Mouse (Mus musculus) hindbrain, embryonic 15.5 days (tissue): ENCODE measurements around the gene Tbc1d22a. TPM values are rescaled to one million over a fixed set of nuclear protein-coding genes. Genes with fewer than 3 reads are reported as not detected.

Experiments used
- ATAC-seq: fragments of 200-750 bp; cut with Nextera tagmentation; 2 replicates; pipeline ENCODE4 v1.8.0; 2017; ENCODE audit warnings: low read depth, moderate number of reproducible peaks, moderate TSS enrichment; ENCODE audit not compliant: low FRiP score
- H3K27ac ChIP-seq: fragments of 300-500 bp; sonication (generic); replicated peaks from 2 replicates; pipeline ENCODE4 v1.5.1; 2015; ENCODE audit warnings: mild to moderate bottlenecking, inconsistent platforms
- H3K27me3 ChIP-seq: fragments of 300-500 bp; sonication (generic); 2 replicates; pipeline ENCODE4 v1.6.1; 2015; ENCODE audit warnings: control low read depth, inconsistent platforms
- H3K36me3 ChIP-seq: fragments of 300-500 bp; sonication (generic); 2 replicates; pipeline ENCODE4 v1.6.1; 2015; ENCODE audit warnings: control low read depth, inconsistent platforms
- H3K4me1 ChIP-seq: fragments of 300-500 bp; sonication (generic); replicated peaks from 2 replicates; pipeline ENCODE4 v1.6.1; 2015; ENCODE audit warnings: control low read depth, inconsistent platforms
- H3K4me2 ChIP-seq: fragments of 300-500 bp; sonication (generic); 2 replicates; pipeline ENCODE4 v1.6.1; 2015; ENCODE audit warnings: moderate library complexity, mild to moderate bottlenecking, inconsistent platforms
- H3K4me3 ChIP-seq: fragments of 300-500 bp; sonication (generic); 2 replicates; pipeline ENCODE4 v1.5.1; 2015; ENCODE audit warnings: mild to moderate bottlenecking, inconsistent platforms
- H3K9ac ChIP-seq: fragments of 300-500 bp; sonication (generic); 2 replicates; pipeline ENCODE4 v1.6.1; 2015; ENCODE audit warnings: inconsistent platforms
- H3K9me3 ChIP-seq: fragments of 300-500 bp; sonication (generic); 2 replicates; pipeline ENCODE4 v1.6.1; 2016; ENCODE audit warnings: control low read depth, inconsistent platforms
- WGBS: fragments of 180-500 bp; shearing (Covaris S2); methylation state at CpG from one replicate; pipeline ENCODE4 v1.1.7; 2015; 5-methylcytosine and 5-hydroxymethylcytosine counted together
- polyA plus RNA-seq: library from polyadenylated mRNA; unstranded; fragments of >200 nt; fragmentation: Nextera tagmentation; extraction: Ambion mirVana; gene quantifications from 2 replicates; pipeline ENCODE4 v1.2.1, GENCODE M21; 2015

The Tbc1d22a gene
- 11.7 and 13.2 TPM in 2 replicates for polyA plus RNA-seq

DNA sequence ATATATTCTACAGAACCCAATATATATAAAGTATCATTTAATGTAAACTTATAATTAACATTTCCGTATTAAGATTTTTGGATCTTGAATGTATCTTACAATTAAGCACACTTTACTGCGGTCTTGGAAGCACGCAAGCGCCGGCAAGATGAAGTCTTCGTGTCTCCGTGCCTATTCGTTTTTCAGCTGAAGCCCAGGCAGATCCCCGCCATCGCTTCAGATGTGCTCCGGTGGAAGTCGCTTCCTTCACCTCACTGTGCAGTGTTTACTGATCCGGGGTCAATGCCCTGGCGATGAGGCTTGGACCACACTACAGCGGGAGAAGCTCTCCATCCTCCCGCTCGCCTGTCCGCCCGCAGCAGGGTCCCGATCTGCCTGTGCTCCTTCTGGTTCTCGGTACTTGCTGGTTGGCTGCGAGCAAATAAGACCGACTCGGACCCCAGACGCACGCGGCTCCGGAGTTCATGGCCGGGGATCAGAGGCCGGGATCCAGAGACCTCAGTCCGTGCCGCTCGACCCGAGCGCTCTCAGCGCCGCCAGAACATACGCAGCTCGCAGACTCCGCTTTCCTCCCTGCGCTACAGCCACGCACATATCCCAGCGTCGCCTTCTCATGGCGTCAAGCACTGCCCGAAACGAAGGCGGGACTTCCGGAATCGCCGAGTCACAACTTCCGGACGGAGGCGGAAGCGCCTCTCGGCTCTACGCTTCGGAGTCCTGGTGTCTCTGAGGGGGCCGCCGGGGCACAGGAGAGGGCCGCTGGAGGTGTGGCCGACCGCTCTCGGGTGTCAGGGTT, at the start of gene Tbc1d22a:
Gene Tbc1d22a, plus strand, starts transcription at position 707 of the 796 bp plus-strand sequence.
- peak within 1 kb of the TSS; percentile 75 for H3K9ac ChIP-seq
- peak within 1 kb of the TSS; percentile 94 for H3K4me2 ChIP-seq
- H3K36me3 ChIP-seq = no peaks in the 10 kb centered on the region
- ATAC-seq = peak; percentile 94
- peak within 1 kb of the TSS; percentile 91 for H3K27ac ChIP-seq
- H3K4me1 ChIP-seq = peaks cover 30% of the 10 kb centered on the region
- H3K9me3 ChIP-seq = no peaks in the 10 kb centered on the region
- no peaks in the 10 kb centered on the region for H3K27me3 ChIP-seq
- H3K4me3 ChIP-seq = peak within 1 kb of the TSS; percentile 71
- under 1% methylated on average over 64 of the region's 64 CpGs for WGBS

DNA sequence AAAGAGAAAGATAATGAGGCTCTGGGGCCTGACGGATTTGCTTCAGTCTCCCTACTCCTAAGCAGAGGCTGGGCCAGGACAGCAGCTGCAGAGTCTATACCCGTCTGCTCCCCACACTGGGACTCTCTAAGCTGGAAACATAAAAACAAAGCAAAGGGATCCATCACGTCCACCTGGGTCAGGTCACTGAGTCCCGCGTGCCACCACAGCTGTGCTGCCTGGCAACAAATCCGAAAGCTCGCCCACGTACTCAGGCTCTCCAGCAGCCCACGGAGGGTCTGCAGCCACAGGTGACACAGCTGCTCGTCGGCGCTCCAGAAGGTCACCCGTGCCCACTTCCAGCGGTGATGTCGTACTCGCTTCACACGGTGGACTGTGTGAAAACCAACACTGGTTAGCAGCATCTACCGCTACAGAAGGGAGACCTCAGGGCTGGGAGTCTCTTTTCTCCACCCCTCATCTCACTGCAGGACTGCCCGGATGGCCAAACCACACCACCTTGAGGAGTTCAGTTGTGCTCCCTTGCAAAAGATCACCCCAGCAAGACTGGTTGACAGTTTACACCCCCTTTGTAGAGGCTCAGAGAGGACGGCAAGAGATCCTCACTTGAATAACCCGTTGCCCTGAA, 49.4 kb upstream of the Tbc1d22a start:
- Histone ChIP-seq H3K27me3 (no peaks in the 10 kb centered on the region), H3K4me1 (peaks cover 16% of the 10 kb centered on the region), H3K4me2 (no peak overlapping the region), H3K36me3 (peaks cover 9% of the 10 kb centered on the region), H3K9me3 (no peaks in the 10 kb centered on the region), H3K27ac (no peak overlapping the region), H3K9ac (no peak overlapping the region), H3K4me3 (no peak overlapping the region)
- no peak for ATAC-seq
- 77% methylated on average over 21 of the region's 21 CpGs for WGBS

DNA sequence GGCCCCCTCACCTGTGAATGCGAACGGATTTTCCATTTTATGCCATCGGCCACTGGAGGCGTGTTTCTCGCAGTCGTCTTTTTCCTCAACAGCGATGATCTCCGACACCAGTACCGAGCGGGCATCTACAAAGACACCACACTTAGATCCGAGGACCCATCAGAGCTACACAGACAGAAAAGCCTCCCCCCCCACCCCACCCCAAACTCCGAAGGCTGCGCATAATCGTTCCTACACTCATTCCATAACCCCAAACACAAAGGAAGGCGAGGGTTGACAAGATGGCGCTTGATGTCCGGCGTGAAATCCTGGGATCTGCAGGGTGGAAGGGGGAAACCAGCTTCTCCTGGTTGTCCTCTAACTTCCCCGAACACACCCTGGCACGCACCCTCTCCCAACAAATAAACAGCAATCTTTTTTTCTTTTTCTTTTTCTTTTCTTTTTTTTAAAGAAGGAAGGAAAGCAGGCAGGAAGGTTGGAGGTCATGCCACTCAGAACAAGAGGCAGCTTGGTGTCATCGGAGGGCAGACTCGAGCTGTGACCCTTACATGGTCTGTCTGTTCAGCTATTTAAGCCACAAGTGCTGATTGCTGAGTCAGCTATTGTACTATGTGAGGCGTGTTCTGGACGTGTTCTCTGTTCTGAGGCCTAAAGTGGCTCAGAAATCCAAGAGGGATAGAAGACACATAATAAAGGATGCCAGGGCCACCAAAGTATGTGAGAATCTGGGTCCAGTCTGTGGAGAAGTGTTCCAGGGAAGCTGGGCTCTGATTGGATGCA, 48.3 kb upstream of the Tbc1d22a start:
- WGBS = 88% methylated on average over 24 of the region's 24 CpGs
- Histone ChIP-seq H3K9ac (no peak overlapping the region), H3K4me1 (peaks cover 17% of the 10 kb centered on the region), H3K27me3 (no peaks in the 10 kb centered on the region), H3K9me3 (no peaks in the 10 kb centered on the region), H3K4me3 (no peak overlapping the region), H3K4me2 (no peak overlapping the region), H3K36me3 (peaks cover 9% of the 10 kb centered on the region), H3K27ac (no peak overlapping the region)
- ATAC-seq = no peak

DNA sequence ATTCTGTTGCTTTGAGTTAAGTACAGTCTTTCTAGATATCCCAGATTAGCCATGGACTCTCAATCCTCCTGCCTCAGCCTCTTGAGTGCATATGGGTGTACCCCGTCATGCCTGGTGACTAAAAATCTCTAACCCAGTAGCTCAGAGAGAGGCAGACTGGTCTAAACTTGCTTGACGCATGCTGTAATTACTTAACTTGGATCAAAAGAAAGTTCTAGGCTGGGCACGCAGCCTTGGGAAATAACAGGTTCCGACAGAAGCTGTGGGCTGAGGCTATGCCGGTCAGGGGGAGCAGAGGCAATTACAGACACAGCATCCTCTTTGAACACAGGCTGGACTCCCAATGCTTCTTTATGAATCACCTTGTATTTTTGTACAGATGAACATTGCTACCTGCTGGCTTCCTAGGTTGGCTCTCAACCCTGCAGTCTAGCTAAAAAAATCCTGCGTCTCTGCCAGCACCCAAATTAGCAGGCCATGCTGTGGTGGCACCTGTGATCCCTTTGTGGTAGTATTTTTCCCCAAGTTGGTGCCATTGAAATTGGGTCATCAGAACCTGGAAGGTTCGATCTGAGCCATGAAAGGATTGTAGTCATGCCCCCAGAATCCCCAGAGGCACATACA, 47.1 kb upstream of the Tbc1d22a start:
- H3K9me3 ChIP-seq = no peaks in the 10 kb centered on the region
- no peaks in the 10 kb centered on the region for H3K27me3 ChIP-seq
- no peak for ATAC-seq
- 95% methylated on average over 7 of the region's 7 CpGs for WGBS
- no peak overlapping the region for H3K27ac ChIP-seq
- no peak overlapping the region for H3K9ac ChIP-seq
- no peak overlapping the region for H3K4me2 ChIP-seq
- no peak overlapping the region for H3K4me3 ChIP-seq
- H3K4me1 ChIP-seq = peaks cover 17% of the 10 kb centered on the region
- no peaks in the 10 kb centered on the region for H3K36me3 ChIP-seq

DNA sequence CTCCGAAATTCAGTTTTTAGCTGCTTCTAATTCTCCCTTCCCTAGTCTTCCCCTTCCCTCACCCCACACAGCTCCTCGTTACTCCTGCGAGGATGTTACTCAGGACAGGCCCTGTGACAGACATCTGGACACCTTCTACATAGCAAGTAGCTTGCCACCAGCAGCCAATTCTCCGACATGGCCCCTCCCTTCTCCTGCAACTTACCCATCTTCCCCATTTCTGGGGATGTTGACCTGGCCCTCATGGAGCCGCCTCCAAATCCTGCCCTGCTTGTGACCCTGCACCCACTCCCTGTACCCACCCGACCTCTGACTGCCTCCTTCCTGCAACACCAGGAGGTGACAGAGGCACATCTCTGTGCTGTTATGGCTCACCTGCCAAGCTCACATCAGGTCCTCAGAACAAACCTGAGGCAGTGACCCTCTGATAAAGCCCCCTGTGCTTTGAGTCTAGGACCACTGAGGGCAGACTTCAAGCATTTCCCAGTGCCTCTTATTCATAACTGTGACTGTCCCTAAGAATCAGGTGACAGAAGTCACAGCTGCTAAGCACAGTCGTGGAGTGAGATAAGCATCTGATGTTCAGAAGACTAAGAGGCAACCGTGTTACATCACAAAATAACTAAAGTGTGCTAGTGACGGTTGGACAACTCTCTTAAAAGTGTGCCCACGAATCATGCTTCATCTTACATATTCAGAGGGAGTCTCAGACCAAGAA, 46.3 kb upstream of the Tbc1d22a start:
- Histone ChIP-seq H3K4me1 (peaks cover 17% of the 10 kb centered on the region), H3K27ac (no peak overlapping the region), H3K27me3 (no peaks in the 10 kb centered on the region), H3K4me3 (no peak overlapping the region), H3K4me2 (no peak overlapping the region), H3K36me3 (no peaks in the 10 kb centered on the region), H3K9me3 (no peaks in the 10 kb centered on the region), H3K9ac (no peak overlapping the region)
- ATAC-seq = no peak
- 79% methylated on average over 10 of the region's 10 CpGs for WGBS

DNA sequence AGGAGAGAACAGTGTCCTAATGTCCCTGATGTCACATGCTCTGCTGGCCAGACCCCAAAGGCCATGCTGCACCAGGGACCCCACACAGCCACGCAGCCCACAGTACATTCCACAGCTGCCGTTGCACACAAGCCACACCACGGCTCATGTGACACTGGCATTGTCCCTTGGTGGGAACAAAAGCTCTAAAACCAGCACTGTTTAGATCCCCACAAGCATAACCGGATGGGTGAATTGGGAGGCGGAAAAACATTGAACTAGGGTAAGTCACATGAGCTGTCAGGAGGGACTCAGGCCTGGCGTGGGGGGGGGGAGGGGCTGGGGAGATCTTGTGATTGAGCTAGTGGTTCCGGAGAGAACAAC, 45.8 kb upstream of the Tbc1d22a start:
- Histone ChIP-seq H3K4me2 (no peak overlapping the region; the same call in 1 of the 2 replicates), H3K4me3 (no peak overlapping the region), H3K36me3 (no peaks in the 10 kb centered on the region), H3K4me1 (peaks cover 21% of the 10 kb centered on the region), H3K9me3 (no peaks in the 10 kb centered on the region), H3K27ac (no peak overlapping the region), H3K9ac (no peak overlapping the region), H3K27me3 (no peaks in the 10 kb centered on the region)
- WGBS = 17% methylated on average over 7 of the region's 7 CpGs
- 0 out of 2 replicates have a peak, but pooled peaks have one; percentile 6 for ATAC-seq

DNA sequence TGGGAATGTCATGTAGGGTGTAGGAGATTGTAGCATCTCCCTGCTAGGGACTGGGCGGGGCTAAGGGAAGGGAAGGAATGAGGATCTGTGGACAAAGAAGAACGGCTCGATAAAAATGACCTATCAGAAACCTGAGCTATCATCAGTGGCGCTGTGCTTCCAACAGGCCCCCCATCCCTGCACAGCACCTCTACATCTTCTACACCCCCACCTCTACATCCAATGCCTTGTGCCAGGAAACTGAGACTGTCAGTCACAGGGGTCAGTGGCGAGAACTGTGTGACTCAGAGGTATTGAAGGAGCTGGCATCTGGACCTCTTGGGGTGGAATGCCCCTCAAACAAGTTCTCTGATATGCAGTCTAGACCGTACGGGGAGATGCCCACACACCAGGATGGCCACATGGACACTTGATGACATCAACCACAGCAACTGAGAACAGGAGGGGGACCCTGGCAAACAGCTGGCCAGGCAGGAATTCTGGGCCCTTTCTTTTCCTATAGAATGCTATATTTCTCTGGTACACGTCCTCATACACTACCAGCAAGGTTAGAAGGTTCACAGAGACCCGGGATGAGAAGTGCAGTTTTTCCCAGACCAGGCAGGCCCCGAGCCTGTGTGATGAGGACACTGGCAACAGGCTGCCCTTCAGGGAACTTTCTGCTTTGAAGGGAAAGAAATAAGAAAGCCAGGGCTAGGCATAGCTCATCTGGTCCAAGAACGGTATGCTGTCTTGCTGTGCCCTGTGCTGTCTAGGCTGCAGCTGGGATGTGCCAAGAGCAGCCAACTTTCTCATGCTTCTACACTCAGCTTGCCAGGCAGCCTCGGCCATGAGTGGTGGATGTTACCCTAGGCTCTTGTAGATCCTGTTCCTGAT, 45.1 kb upstream of the Tbc1d22a start:
- H3K36me3 ChIP-seq = no peaks in the 10 kb centered on the region
- H3K4me1 ChIP-seq = peaks cover 26% of the 10 kb centered on the region
- H3K9me3 ChIP-seq = no peaks in the 10 kb centered on the region
- 76% methylated on average over 12 of the region's 12 CpGs for WGBS
- 0 out of 2 replicates have a peak, but pooled peaks have one; percentile 10 for ATAC-seq
- no peak overlapping the region for H3K9ac ChIP-seq
- H3K27me3 ChIP-seq = no peaks in the 10 kb centered on the region
- H3K4me2 ChIP-seq = no peak overlapping the region; the same call in 1 of the 2 replicates
- no peak overlapping the region for H3K4me3 ChIP-seq
- no peak overlapping the region for H3K27ac ChIP-seq

DNA sequence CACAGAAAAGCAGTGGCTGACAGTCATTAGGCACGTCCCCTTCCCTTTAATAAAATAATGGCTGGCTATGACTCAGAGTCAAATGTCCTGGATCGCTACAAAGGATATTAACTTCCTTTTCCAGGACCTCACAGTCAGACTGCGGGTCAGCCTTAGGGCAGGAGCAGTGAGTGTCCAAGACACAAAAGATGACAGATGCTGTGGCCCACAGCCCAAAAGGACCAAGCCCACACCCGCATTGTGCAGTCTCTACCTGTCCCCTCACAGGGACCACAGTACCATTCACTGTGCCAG, 44.5 kb upstream of the Tbc1d22a start:
- Histone ChIP-seq H3K4me2 (no peak overlapping the region), H3K27me3 (no peaks in the 10 kb centered on the region), H3K36me3 (no peaks in the 10 kb centered on the region), H3K4me3 (no peak overlapping the region), H3K9ac (no peak overlapping the region), H3K27ac (no peak overlapping the region), H3K9me3 (no peaks in the 10 kb centered on the region), H3K4me1 (peaks cover 26% of the 10 kb centered on the region)
- WGBS = 68% methylated on average over 4 of the region's 4 CpGs
- ATAC-seq = no peak

DNA sequence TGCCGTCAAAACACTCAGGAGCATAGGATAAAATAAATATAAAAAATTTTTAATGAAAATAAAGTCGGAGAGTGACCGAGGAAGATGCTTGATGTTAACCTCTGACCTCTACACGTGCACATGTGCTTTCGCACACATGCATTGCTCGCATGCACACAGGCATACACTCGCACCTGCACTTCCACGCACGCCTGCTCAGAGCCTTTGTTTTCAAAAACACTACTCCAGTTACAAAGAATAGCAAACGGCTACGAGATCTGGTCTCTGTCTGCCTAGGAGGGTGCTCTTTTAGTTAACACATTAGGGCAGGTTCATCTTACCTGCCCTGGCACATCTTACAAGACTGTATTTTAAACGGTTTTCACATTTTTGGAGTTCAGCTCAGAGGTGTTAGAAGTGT, 42.9 kb upstream of the Tbc1d22a start:
- Histone ChIP-seq H3K4me1 (peaks cover 26% of the 10 kb centered on the region), H3K4me3 (no peak overlapping the region), H3K9me3 (no peaks in the 10 kb centered on the region), H3K9ac (no peak overlapping the region), H3K4me2 (no peak overlapping the region), H3K36me3 (no peaks in the 10 kb centered on the region), H3K27me3 (no peaks in the 10 kb centered on the region), H3K27ac (no peak overlapping the region)
- 90% methylated on average over 12 of the region's 12 CpGs for WGBS
- no peak for ATAC-seq

DNA sequence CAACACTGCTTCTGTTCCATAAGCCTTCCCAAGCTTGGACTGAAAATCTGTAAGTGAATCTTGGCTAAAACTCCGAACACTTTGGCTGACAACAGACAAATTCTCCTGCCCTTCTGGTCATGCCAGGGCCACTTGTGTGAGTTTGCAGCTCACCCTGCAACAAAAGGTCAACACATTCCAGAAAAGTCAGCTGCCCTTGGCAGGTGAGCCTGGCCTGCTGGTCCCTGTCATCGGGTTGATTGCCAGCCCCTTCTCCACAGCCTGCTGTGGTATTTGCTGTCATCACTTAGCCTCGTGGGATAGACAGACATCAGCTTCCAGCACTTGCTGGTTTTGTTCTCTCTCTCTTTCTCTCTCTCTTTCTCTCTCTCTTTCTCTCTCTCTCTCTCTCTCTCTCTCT, 42.1 kb upstream of the Tbc1d22a start:
- peaks cover 26% of the 10 kb centered on the region for H3K4me1 ChIP-seq
- no peaks in the 10 kb centered on the region for H3K9me3 ChIP-seq
- no peaks in the 10 kb centered on the region for H3K36me3 ChIP-seq
- ATAC-seq = no peak
- no peak overlapping the region for H3K27ac ChIP-seq
- no peak overlapping the region for H3K4me2 ChIP-seq
- H3K4me3 ChIP-seq = no peak overlapping the region
- H3K27me3 ChIP-seq = no peaks in the 10 kb centered on the region
- no peak overlapping the region for H3K9ac ChIP-seq
- WGBS = 62% methylated on average over 3 of the region's 3 CpGs

DNA sequence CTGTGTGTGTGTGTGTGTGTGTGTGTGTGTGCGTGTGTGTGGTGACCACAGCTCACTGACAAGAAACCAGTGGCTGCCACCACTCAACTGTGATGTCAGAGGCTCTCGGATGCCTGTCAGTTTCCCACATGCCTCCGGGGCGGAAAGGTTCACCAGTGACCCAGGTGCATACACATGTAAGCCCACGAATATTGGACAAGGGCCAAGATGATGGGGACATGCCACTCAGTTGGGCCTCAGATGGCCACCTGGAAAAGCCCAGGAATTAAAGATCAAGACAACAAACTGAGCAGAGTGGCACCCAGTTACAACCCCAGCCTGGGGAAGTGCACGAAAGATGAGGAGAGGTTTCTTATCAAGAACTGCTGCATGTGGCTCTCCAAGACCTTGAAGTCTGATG, 41.7 kb upstream of the Tbc1d22a start:
- Histone ChIP-seq H3K27me3 (no peaks in the 10 kb centered on the region), H3K27ac (no peak overlapping the region), H3K9ac (no peak overlapping the region), H3K4me2 (no peak overlapping the region), H3K36me3 (no peaks in the 10 kb centered on the region), H3K9me3 (no peaks in the 10 kb centered on the region), H3K4me1 (peaks cover 26% of the 10 kb centered on the region), H3K4me3 (no peak overlapping the region)
- ATAC-seq = no peak
- 73% methylated on average over 6 of the region's 6 CpGs for WGBS
